Mouse (Mus musculus) thymus, adult 2 months (tissue): Measurements from ENCODE around the gene Snap47. TPM values are rescaled to one million over a fixed set of nuclear protein-coding genes. Genes with fewer than 3 reads are reported as not detected.

ENCODE experiments used
- DNase-seq: peaks from one replicate; pipeline ENCODE4 v3.0.0; 2021
- H3K27ac ChIP-seq: fragments of 200-500 bp; 2 replicates; pipeline ENCODE4 v1.5.1; 2012; ENCODE audit warnings: low read length, control low read depth; ENCODE audit not compliant: control insufficient read depth, insufficient read depth
- H3K27me3 ChIP-seq: fragments of 200-500 bp; 2 replicates; pipeline ENCODE4 v1.6.1; 2012; ENCODE audit warnings: mild to moderate bottlenecking, low read length, moderate library complexity, mixed read lengths; ENCODE audit not compliant: control insufficient read depth, insufficient read depth
- H3K36me3 ChIP-seq: fragments of 200-500 bp; 2 replicates; pipeline ENCODE4 v1.6.1; 2012; ENCODE audit warnings: mild to moderate bottlenecking, low read length, moderate library complexity; ENCODE audit not compliant: control insufficient read depth, insufficient read depth
- H3K4me1 ChIP-seq: fragments of 200-500 bp; replicated peaks from 2 replicates; pipeline ENCODE4 v1.6.1; 2012; ENCODE audit warnings: low read length; ENCODE audit not compliant: control insufficient read depth, insufficient read depth
- H3K4me3 ChIP-seq: fragments of 200-500 bp; 2 replicates; pipeline ENCODE4 v1.5.1; 2012; ENCODE audit warnings: mild to moderate bottlenecking, low read length, control low read depth, moderate library complexity; ENCODE audit not compliant: control insufficient read depth, insufficient read depth
- CTCF ChIP-seq: fragments of 200-500 bp; IDR thresholded peaks from 2 replicates; pipeline ENCODE4 v1.5.1; 2012; ENCODE audit warnings: mild to moderate bottlenecking, control low read depth, low read length, moderate library complexity, borderline replicate concordance; ENCODE audit not compliant: control insufficient read depth, poor library complexity, insufficient read depth; ENCODE audit errors: extremely low read depth
- POLR2A ChIP-seq: fragments of 200-500 bp; IDR thresholded peaks from 2 replicates; pipeline ENCODE4 v1.6.1; 2012; ENCODE audit warnings: mild to moderate bottlenecking, low read length, control low read depth, moderate library complexity; ENCODE audit not compliant: control insufficient read depth, poor library complexity, insufficient read depth; ENCODE audit errors: extremely low read depth
- WGBS: fragments of 180-500 bp; shearing (Covaris S2); methylation state at CpG from one replicate; pipeline ENCODE4 v1.1.7; 2018; 5-methylcytosine and 5-hydroxymethylcytosine counted together
- polyA plus RNA-seq: library from polyadenylated mRNA; depleted of rRNA; stranded (reverse); fragments of >200 nt; gene quantifications from 2 replicates; pipeline ENCODE4 v1.2.3, GENCODE M21; 2012

Gene Snap47
- polyA plus RNA-seq, 1 experiment, result 36.8 TPM

DNA sequence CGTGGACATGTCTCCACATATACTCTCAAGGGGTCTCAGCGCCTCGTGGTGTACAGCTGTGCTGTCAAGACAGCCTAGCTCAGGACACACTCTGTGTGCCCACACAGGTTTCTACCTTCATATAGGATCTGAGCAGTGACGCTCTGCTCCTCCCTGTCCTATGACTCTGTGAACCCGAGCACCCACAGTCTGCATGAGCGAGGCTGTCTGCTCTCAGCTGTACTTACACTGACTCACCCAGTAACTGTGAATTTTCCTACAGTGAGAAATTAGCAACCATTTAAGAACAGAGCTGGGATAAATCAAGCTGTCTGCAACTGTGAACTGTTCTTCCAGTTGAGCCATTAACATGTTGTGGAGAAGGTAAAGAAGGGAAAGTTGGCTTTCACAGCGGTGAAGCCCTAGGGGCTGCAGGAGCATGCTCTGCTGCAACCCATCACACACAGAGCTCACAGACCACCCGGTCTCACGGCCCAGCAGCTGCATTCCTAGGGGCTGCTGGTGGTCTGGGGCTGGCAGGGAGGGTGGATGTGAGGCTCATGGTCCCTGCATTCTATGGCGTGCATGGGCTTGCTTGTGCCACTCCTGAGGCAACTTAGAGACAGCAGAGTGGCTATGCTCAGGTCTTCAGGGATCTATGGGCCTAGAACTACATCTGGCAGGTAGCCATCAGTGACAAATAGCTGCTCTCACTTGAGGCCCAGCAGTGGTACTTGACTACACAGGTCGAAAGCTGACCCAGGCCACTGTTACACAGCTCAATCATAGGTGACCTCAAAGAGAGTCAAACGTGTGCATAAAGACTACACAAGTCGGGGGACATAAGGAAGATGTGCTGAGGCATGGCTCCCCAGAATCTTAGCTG lies 37.8 kb downstream of the Snap47 start:
- DNase-seq, result no peak
- no peaks in the 10 kb centered on the region for H3K36me3 ChIP-seq

DNA sequence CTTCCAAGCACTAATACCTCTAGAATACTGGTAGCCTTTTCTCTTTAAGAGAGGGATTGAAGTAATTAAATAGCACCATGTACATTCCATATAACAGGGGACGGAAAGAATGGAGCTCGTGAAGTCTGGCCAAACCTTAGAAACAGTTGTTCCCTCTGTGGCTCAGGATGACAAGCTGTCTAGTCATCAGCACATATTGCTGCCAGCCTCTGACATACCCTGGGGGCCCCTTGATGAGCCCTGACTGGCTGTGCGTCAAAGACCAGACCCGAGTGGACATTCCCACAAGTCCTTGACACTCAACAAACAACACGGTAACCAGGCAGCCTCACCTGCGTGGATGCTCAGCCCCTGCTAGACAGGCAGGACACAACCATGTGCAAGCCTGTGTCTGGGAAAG lies 38.9 kb downstream of the Snap47 start:
- Histone ChIP-seq H3K27me3 (no peaks in the 10 kb centered on the region), H3K36me3 (no peaks in the 10 kb centered on the region)
- 90% methylated on average over 6 of the region's 6 CpGs for WGBS

More for the DNA sequence above, 37.8 kb downstream of the Snap47 start:
- Histone ChIP-seq H3K27ac (no peak overlapping the region), H3K4me3 (no peak overlapping the region), H3K27me3 (no peaks in the 10 kb centered on the region), H3K4me1 (peaks cover 8% of the 10 kb centered on the region)
- WGBS, result 90% methylated on average over 13 of the region's 13 CpGs
- TF ChIP-seq CTCF, result no peak
- no peak for TF ChIP-seq POLR2A

DNA sequence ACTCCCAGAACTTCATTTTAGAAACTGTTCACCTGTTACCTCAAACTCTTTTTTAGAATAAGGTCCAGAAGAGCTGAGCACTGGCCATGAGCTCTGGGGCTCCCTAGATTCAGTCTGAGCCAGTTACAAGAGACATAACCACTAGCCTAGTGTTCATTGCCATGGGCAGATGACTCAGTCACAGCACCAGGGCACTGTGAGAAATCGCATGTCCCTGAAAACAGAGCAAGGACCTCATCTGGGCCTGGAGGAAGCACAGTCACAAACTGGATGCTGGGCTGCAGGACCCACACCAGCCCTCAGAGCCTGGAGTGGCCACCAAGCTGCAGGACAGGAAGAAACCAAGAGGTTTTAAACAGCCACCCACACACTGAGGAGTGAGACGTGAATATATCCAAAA lies 40.1 kb downstream of the Snap47 start:
- no peak for DNase-seq
- Histone ChIP-seq H3K27me3 (no peaks in the 10 kb centered on the region), H3K27ac (no peak overlapping the region), H3K4me1 (peaks cover 7% of the 10 kb centered on the region), H3K36me3 (no peaks in the 10 kb centered on the region), H3K4me3 (no peak overlapping the region)
- WGBS, result 90% methylated on average over 2 of the region's 2 CpGs
- TF ChIP-seq POLR2A (no peak), CTCF (no peak)

More for the DNA sequence above, 38.9 kb downstream of the Snap47 start:
- TF ChIP-seq CTCF (no peak), POLR2A (no peak)
- Histone ChIP-seq H3K4me1 (peaks cover 7% of the 10 kb centered on the region), H3K27ac (no peak overlapping the region), H3K4me3 (no peak overlapping the region)
- DNase-seq, result no peak

DNA sequence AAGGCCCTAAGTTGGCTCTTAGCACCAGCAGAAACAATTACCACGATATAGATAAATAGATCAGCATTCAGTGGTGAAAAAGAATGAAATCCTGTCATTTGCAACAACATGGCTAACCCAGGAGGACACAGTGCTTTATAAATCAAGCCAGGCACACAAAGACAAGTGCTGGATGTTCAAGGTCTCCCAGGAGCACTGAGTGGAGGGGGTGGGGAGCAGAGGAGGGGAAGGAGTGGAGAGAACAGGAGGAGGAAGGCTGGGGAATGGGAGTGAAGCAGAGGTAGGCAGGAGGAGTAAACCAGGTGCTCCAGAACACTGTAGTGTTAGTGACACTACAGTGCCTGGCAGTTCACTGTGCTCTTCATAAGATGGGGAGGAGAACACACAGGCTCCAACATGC lies 45.2 kb downstream of the Snap47 start:
- Histone ChIP-seq H3K4me3 (no peak overlapping the region), H3K27me3 (no peaks in the 10 kb centered on the region), H3K36me3 (no peaks in the 10 kb centered on the region), H3K27ac (no peak overlapping the region), H3K4me1 (peaks cover 7% of the 10 kb centered on the region)
- WGBS, result 100% methylated on average over 1 of the region's 1 CpGs
- TF ChIP-seq CTCF (no peak), POLR2A (no peak)
- no peak for DNase-seq

DNA sequence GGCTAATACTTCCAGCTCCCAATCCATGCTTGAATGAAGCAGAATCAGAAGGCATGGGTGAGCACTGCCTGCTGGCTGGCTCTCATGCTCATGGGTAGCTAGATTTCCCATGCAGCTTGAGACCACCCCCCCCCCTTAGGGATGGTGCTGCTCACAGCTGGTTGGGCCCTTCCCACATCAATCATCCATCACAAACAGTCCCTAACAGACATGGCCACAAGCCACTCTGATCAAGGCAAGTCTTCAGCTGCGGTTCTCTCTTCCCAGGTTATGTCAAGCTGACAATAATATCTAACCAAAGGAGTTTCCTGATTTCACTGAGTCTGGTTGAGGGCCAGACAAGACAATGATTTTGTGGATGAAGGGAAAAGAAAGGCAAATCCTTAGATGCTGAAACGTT lies 50.1 kb downstream of the Snap47 start:
- Histone ChIP-seq H3K4me3 (no peak overlapping the region), H3K36me3 (no peaks in the 10 kb centered on the region), H3K27ac (no peak overlapping the region), H3K4me1 (peaks cover 42% of the 10 kb centered on the region), H3K27me3 (no peaks in the 10 kb centered on the region)
- 12% methylated on average over 2 of the region's 2 CpGs for WGBS
- no peak for TF ChIP-seq POLR2A
- no peak for TF ChIP-seq CTCF
- DNase-seq, result no peak

DNA sequence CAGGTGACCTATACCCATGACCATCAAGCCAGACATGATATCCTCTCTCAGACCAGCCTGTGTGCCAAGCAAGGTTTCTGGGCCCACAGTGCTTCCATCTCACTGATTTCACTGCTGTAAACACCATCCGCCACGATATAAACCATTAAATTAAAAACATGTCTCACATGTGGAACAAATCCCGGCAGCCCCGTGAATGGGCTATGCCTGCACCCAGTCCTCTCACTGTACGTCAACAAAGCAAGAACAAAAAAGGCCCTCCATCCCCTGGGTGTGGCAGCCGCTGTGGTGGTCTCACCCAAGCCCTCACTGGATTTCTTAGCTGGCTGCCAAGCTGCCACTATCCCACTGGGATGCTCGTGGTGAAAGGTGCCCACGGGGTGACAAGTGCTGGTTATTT lies 51.2 kb downstream of the Snap47 start:
- Histone ChIP-seq H3K36me3 (no peaks in the 10 kb centered on the region), H3K27ac (no peak overlapping the region), H3K4me1 (peaks cover 43% of the 10 kb centered on the region), H3K4me3 (no peak overlapping the region), H3K27me3 (no peaks in the 10 kb centered on the region)
- no peak for DNase-seq
- TF ChIP-seq POLR2A (no peak), CTCF (no peak)
- WGBS, result 86% methylated on average over 8 of the region's 8 CpGs

DNA sequence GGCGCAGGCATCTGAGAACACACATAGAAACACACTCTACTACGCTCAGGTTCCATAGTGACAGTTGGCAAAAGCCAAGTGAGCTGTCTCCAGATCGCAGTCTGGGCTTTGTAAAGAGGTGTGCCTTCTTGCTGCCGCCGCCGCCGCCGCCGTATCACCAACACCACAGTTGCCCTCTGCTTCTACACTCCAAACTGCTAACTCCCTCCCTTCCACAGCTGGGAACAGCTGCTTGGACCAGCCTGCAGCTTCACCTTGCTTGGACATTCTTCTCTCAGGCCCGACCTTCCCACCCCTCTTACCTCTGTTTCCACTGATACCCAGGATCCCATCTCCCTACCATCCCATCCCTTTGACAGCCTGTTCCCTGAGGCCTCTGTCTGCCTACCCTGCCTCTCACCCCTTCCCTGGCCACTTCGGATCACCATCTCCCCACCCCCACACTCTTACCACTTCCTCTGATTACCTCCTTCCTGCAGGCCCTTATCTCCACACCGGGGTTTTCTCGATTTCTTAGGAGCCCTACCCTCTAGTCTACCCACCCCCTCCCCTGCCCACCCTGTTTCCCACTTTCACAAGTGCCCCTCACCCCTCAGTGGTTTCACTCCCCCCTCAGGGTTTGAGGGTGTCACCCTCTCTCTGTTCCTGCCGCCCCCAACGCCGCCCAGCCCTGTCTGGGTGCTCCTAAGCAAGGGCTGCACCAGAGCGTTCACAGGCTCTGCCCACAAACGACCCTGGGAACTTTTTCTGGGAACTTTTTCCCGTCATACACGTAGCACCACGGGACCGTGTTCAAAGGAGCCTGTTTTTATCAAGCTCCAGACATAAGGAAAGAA lies 53.2 kb downstream of the Snap47 start:
- Histone ChIP-seq H3K27ac (no peak overlapping the region), H3K4me3 (no peak overlapping the region), H3K36me3 (no peaks in the 10 kb centered on the region), H3K4me1 (peaks cover 52% of the 10 kb centered on the region), H3K27me3 (no peaks in the 10 kb centered on the region)
- TF ChIP-seq POLR2A (no peak), CTCF (no peak)
- peak; percentile 54 for DNase-seq
- WGBS, result 8% methylated on average over 22 of the region's 22 CpGs
